Mouse (Mus musculus) heart, adult 2 months (tissue): ENCODE results near the gene Stc2.

Experiments
- CTCF ChIP-seq: fragments of 200-600 bp; IDR thresholded peaks from 2 replicates; pipeline ENCODE4 v1.8.1; 2022; ENCODE audit warnings: antibody characterized with exemption, mild to moderate bottlenecking, moderate library complexity
- EP300 ChIP-seq: fragments of 200-500 bp; IDR thresholded peaks from 2 replicates; pipeline ENCODE4 v1.6.1; 2011; ENCODE audit warnings: low read depth, low read length, control low read depth; ENCODE audit not compliant: insufficient read depth
- POLR2A ChIP-seq: fragments of 200-500 bp; IDR thresholded peaks from 2 replicates; pipeline ENCODE4 v1.6.1; 2011; ENCODE audit warnings: mild to moderate bottlenecking, low read depth, low read length, control low read depth; ENCODE audit not compliant: insufficient read depth

GRCm38 (mm10) chr11:31398604-31399003, 28.7 kb upstream of the Stc2 start:
- TF ChIP-seq CTCF (no peak), POLR2A (no peak), EP300 (no peak)
